In the genomic region with DNA sequence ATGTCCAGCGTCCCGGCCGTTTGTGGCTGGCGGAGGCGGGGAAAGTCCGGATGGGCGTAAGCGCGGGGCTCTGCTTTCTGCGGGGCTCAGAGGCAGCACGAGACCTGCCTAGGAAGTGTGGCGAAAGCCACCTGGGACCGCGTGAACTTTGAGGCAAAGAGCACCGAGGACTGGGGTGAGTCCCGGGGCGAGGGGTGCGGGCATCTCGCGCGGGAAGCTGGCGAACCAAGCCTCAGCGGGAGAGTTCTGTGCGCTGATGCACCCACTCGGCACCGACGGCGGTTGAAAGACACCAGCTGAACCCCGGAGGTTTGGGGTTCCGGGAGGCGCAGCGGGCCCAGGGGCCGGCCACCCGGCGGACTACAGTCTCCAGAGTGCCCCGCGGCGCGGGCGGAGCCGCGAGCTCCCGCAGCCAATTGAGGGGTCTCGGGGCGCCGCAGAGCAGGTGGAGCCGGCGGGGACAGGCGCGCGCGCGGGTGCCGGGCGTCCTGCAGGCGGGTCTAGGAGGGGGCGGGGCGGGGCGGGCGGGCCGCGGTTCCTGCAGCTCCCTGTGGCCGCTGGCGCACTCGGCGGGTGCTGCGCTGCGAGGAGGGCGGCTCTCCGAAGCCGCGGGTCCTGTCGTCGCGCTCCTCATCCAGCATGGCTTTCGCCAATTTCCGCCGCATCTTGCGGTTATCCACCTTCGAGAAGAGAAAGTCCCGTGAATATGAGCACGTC, we compare ENCODE assay signal across 8 mouse cellular contexts. TPM values are rescaled to one million over a fixed set of nuclear protein-coding genes. Genes with fewer than 3 reads are reported as not detected.
DNase-seq lines count a peak whose midpoint lies in the region; ATAC-seq and TF ChIP-seq lines count a peak whose summit lies in the region.

A gene (plus strand): TSS at position 541 of the 717 bp plus-strand sequence.

- ATAC-seq in erythroblast, adult 5-6 weeks (replicated peaks; ENCODE audit: low FRiP score, poor library complexity, severe bottlenecking) = no peak
- ATAC-seq in heart, embryonic 13.5 days (ENCODE audit: extremely low read depth, insufficient number of reproducible peaks, low FRiP score, low TSS enrichment) = peak; percentile 94
- ATAC-seq in liver, embryonic 11.5 days (replicated peaks; ENCODE audit: low FRiP score) = peak; percentile 96

- H3K36me3 ChIP-seq in heart, embryonic 13.5 days = 0 out of 2 replicates have a peak, but pooled peaks cover 2% of the 10 kb centered on the region
- no peaks in the 10 kb centered on the region for H3K36me3 ChIP-seq in liver, embryonic 11.5 days (ENCODE audit: control insufficient read depth, insufficient read depth, low read length)
- no peaks in the 10 kb centered on the region for H3K36me3 ChIP-seq in myocyte (ENCODE audit: control insufficient read depth, insufficient read depth)

- TF ChIP-seq CTCF in brain, embryonic 14.5 days (IDR thresholded peaks at IDR 0.05; ENCODE audit: borderline replicate concordance, extremely low read depth, insufficient read depth, insufficient read length) = no peak

- H3K27me3 ChIP-seq in heart, embryonic 13.5 days (replicated peaks) = no peaks in the 10 kb centered on the region; the same call in 1 of the 2 replicates
- no peaks in the 10 kb centered on the region for H3K27me3 ChIP-seq in liver, embryonic 11.5 days (replicated peaks; ENCODE audit: control insufficient read depth, insufficient read depth, low read length)
- no peaks in the 10 kb centered on the region for H3K27me3 ChIP-seq in myocyte (ENCODE audit: control insufficient read depth, insufficient read depth, insufficient read length)

- peak within 1 kb of the TSS; percentile 40; the same call in 1 of the 2 replicates for H3K27ac ChIP-seq in heart, embryonic 13.5 days (replicated peaks)
- H3K27ac ChIP-seq in liver, embryonic 11.5 days (ENCODE audit: low read depth, low read length) = peak within 1 kb of the TSS; percentile 25

- H3K4me3 ChIP-seq in heart, embryonic 13.5 days = peak within 1 kb of the TSS; percentile 80
- H3K4me3 ChIP-seq in liver, embryonic 11.5 days (ENCODE audit: low read depth, low read length) = peak within 1 kb of the TSS; percentile 77
- H3K4me3 ChIP-seq in myocyte = peak within 1 kb of the TSS; percentile 90

- H3K9me3 ChIP-seq in heart, embryonic 13.5 days = no peaks in the 10 kb centered on the region
- H3K9me3 ChIP-seq in liver, embryonic 11.5 days (ENCODE audit: control insufficient read depth, low read length) = no peaks in the 10 kb centered on the region

- WGBS in heart, embryonic 13.5 days = under 1% methylated on average over 67 of the region's 82 CpGs
- WGBS in liver, embryonic 11.5 days = under 1% methylated on average over 79 of the region's 82 CpGs

- DNase-seq in CD4-positive helper T cell, adult 2 months (ENCODE audit: low read depth, low spot score) = peak; percentile 94
- peak; percentile 95 for DNase-seq in brain, embryonic 14.5 days (ENCODE audit: low read depth)
- peak; percentile 95 for DNase-seq in kidney, postnatal 10 days
- DNase-seq in liver, embryonic 11.5 days (ENCODE audit: low spot score) = peak; percentile 89
- DNase-seq in spleen, postnatal 4 days (ENCODE audit: low spot score in 2 of 2) = peak; percentile 87 to 92

- H3K79me2 ChIP-seq in myocyte (ENCODE audit: control insufficient read depth, insufficient read depth) = peaks cover 39% of the 10 kb centered on the region

- H3K4me1 ChIP-seq in heart, embryonic 13.5 days = peaks cover 28% of the 10 kb centered on the region
- H3K4me1 ChIP-seq in liver, embryonic 11.5 days (replicated peaks; ENCODE audit: control insufficient read depth, insufficient read depth, low read length) = peaks cover 23% of the 10 kb centered on the region

- peak; percentile 69; the same call in 1 of the 2 replicates for TF ChIP-seq POLR2A in brain, embryonic 14.5 days (IDR thresholded peaks at IDR 0.05; ENCODE audit: borderline replicate concordance, extremely low read depth, insufficient read depth, insufficient read length, poor library complexity, severe bottlenecking)
- TF ChIP-seq POLR2A in myocyte (IDR thresholded peaks at IDR 0.05; ENCODE audit: insufficient read length, low read depth) = peak; percentile 87

- H3ac ChIP-seq in myocyte (ENCODE audit: control insufficient read depth, insufficient read length) = peak within 1 kb of the TSS; percentile 49

- H3K9ac ChIP-seq in heart, embryonic 13.5 days = peak within 1 kb of the TSS; percentile 85
- H3K9ac ChIP-seq in liver, embryonic 11.5 days (ENCODE audit: low read depth, low read length) = peak within 1 kb of the TSS; percentile 83

- H3K4me2 ChIP-seq in heart, embryonic 13.5 days = peak within 1 kb of the TSS; percentile 99
- peak within 1 kb of the TSS; percentile 98 for H3K4me2 ChIP-seq in liver, embryonic 11.5 days
- peak within 1 kb of the TSS; percentile 91 for H3K4me2 ChIP-seq in myocyte (ENCODE audit: low read depth)

TF ChIP-seq in myocyte, 11 proteins besides CTCF, POLR2A, EP300 and RAD21:
- TF ChIP-seq POLR2AphosphoS2 (IDR thresholded peaks at IDR 0.05; ENCODE audit: insufficient read length, low read depth) (peak; percentile 93), MAX (IDR thresholded peaks at IDR 0.05; ENCODE audit: low read depth) (no peak), MYOG (IDR thresholded peaks at IDR 0.05; ENCODE audit: control insufficient read depth in 1 of 3, insufficient read depth in 1 of 3, insufficient read length in 2 of 3, low read depth in 2 of 3) (peak in 1 of 3 experiments; percentile 68), MYOD1 (IDR thresholded peaks at IDR 0.05; ENCODE audit: control insufficient read depth in 1 of 3, insufficient read length in 2 of 3, low read depth in 2 of 3) (peak in 1 of 3 experiments; percentile 38)

RNA-seq across cellular contexts. Expression of the gene that starts here (rescaled TPM):
- 4.0 and 5.7 TPM in 2 replicates for polyA plus RNA-seq in brain, embryonic 14.5 days (2012; rRNA removed)
- total RNA-seq in erythroblast, adult 5-6 weeks (2015; ENCODE audit: low replicate concordance) = 11.5 and 18.3 TPM in 2 replicates
- 9.9 and 19.2 TPM in 2 replicates for total RNA-seq in erythroblast, adult 5-6 weeks (2017; ENCODE audit: low replicate concordance)
- 2.3 and 2.6 TPM in 2 replicates for polyA plus RNA-seq in heart, embryonic 13.5 days (2015; fragmentation: Nextera tagmentation; extraction: Ambion mirVana)
- polyA plus RNA-seq in liver, embryonic 11.5 days (2014; fragmentation: Nextera tagmentation; extraction: Ambion mirVana) = 4.8 and 5.8 TPM in 2 replicates
- polyA plus RNA-seq in myocyte (2012; fragmentation: generic; extraction: Trizol) = 7.1 TPM
